Mouse (Mus musculus) forebrain, embryonic 15.5 days (tissue): ENCODE measurements around the gene Fam160a1. TPM values are rescaled to one million over a fixed set of nuclear protein-coding genes. Genes with fewer than 3 reads are reported as not detected.
A peak's percentile ranks its signal among the peaks of the same experiment; 100 is the strongest.

Experiments
- ATAC-seq: fragments of 200-750 bp; cut with Nextera tagmentation; replicated peaks from 2 replicates; pipeline ENCODE4 v1.8.0; 2017; ENCODE audit warnings: mild to moderate bottlenecking, moderate TSS enrichment, moderate library complexity
- H3K27ac ChIP-seq: fragments of 300-500 bp; sonication (generic); replicated peaks from 2 replicates; pipeline ENCODE4 v1.5.1; 2015; ENCODE audit warnings: mild to moderate bottlenecking, inconsistent platforms
- H3K27me3 ChIP-seq: fragments of 300-500 bp; sonication (generic); 2 replicates; pipeline ENCODE4 v1.6.1; 2015; ENCODE audit warnings: inconsistent platforms
- H3K36me3 ChIP-seq: fragments of 300-500 bp; sonication (generic); 2 replicates; pipeline ENCODE4 v1.6.1; 2015; ENCODE audit warnings: mild to moderate bottlenecking, inconsistent platforms
- H3K4me1 ChIP-seq: fragments of 300-500 bp; sonication (generic); 2 replicates; pipeline ENCODE4 v1.6.1; 2015; ENCODE audit warnings: inconsistent platforms
- H3K4me2 ChIP-seq: fragments of 300-500 bp; sonication (generic); replicated peaks from 2 replicates; pipeline ENCODE4 v1.6.1; 2015; ENCODE audit warnings: mild to moderate bottlenecking, inconsistent platforms
- H3K4me3 ChIP-seq: fragments of 300-500 bp; sonication (generic); 2 replicates; pipeline ENCODE4 v1.5.1; 2015; ENCODE audit warnings: mild to moderate bottlenecking, inconsistent platforms
- H3K9ac ChIP-seq: fragments of 300-500 bp; sonication (generic); replicated peaks from 2 replicates; pipeline ENCODE4 v1.6.1; 2015; ENCODE audit warnings: mild to moderate bottlenecking, inconsistent platforms
- H3K9me3 ChIP-seq: fragments of 300-500 bp; sonication (generic); 2 replicates; pipeline ENCODE4 v1.6.1; 2016; ENCODE audit warnings: inconsistent platforms
- WGBS: fragments of 180-500 bp; shearing (Covaris S2); methylation state at CpG from one replicate; pipeline ENCODE4 v1.1.7; 2015; ENCODE audit warnings: mixed read lengths; 5-methylcytosine and 5-hydroxymethylcytosine counted together
- polyA plus RNA-seq: library from polyadenylated mRNA; unstranded; fragments of >200 nt; fragmentation: Nextera tagmentation; extraction: Ambion mirVana; gene quantifications from 2 replicates; pipeline ENCODE4 v1.2.1, GENCODE M21; 2015

Fam160a1 gene
- polyA plus RNA-seq, 1 experiment from 2014 or later, result 1.5 TPM

GRCm38 (mm10) chr3:85846316-85846715, 29.2 kb upstream of the Fam160a1 start:
- H3K9me3 ChIP-seq, result no peaks in the 10 kb centered on the region
- H3K27me3 ChIP-seq, result no peaks in the 10 kb centered on the region
- H3K4me2 ChIP-seq, result no peak overlapping the region
- peak overlapping the region; percentile 25; the same call in 1 of the 2 replicates for H3K27ac ChIP-seq
- H3K4me1 ChIP-seq, result peaks cover 12% of the 10 kb centered on the region
- H3K36me3 ChIP-seq, result no peaks in the 10 kb centered on the region
- no peak overlapping the region for H3K9ac ChIP-seq
- 51% methylated on average over 1 of the region's 1 CpGs for WGBS
- 0 out of 2 replicates have a peak, but pooled peaks have one; percentile 64 for ATAC-seq
- no peak overlapping the region for H3K4me3 ChIP-seq

- Histone ChIP-seq H3K27me3 (no peaks in the 10 kb centered on the region), H3K36me3 (no peaks in the 10 kb centered on the region), H3K4me3 (no peak overlapping the region), H3K27ac (no peak overlapping the region), H3K9ac (no peak overlapping the region), H3K9me3 (no peaks in the 10 kb centered on the region), H3K4me2 (no peak overlapping the region), H3K4me1 (peaks cover 12% of the 10 kb centered on the region)
- no peak for ATAC-seq
- WGBS, result 84% methylated on average over 6 of the region's 6 CpGs
Measured at GRCm38 (mm10) chr3:85845341-85845740, 28.2 kb upstream of the Fam160a1 start.

DNA sequence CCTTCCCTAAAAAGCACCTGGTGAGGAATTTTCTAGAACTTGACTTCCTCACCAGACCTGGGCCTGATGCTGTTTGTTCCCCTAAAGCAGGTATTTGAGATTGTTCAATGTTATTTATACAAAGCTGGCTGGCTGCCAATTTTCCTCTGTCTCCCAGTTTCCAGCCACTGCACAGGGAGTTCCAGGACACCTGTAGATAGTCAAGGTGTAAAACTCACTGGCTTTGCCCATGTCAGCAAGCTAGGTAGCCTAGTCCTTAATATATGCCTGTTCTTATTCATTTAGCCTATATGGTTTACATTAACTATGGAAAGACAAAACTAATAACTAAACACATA, 25.8 kb upstream of the Fam160a1 start:
- H3K4me3 ChIP-seq, result no peak overlapping the region
- H3K27ac ChIP-seq, result peak overlapping the region; percentile 50; the same call in 1 of the 2 replicates
- H3K9ac ChIP-seq, result no peak overlapping the region
- no peaks in the 10 kb centered on the region for H3K9me3 ChIP-seq
- ATAC-seq, result no peak
- H3K4me2 ChIP-seq, result no peak overlapping the region
- no peaks in the 10 kb centered on the region for H3K27me3 ChIP-seq
- H3K4me1 ChIP-seq, result peaks cover 12% of the 10 kb centered on the region
- H3K36me3 ChIP-seq, result no peaks in the 10 kb centered on the region

DNA sequence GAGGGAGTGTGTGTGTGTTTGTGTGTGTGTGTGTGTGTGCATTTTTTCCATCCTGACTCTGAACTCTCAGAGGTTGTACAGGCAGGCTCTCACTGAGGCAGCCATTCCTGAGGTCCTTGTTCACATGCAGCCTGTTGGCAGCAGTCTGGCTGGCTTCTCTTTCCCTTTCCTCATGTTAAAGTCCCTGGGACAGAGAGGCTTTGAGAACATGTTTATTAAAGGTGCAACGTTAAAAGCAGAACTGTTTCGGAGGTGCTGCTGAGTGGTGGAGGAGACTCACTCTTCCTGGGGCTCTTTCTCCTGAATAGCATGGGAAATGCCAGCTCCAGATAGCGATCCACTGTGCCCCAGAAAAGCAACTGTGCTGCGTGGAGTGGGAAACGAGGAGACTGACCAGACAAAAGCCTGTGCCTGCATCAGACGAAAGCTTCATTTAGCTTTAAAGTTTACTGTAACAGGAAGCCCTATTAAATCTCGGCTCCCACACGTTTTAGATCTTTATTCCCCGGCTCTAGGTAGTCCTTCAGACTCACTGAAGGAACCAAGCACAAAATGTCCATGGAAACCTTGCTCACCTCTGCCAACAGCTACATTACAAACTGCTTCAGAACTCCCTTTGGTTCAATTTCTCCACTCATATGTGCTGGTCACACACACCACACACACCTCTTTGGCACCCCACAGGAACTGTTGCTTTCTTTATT, 25.2 kb upstream of the Fam160a1 start:
- Histone ChIP-seq H3K9me3 (no peaks in the 10 kb centered on the region), H3K27me3 (no peaks in the 10 kb centered on the region), H3K4me1 (peaks cover 12% of the 10 kb centered on the region), H3K4me3 (no peak overlapping the region), H3K36me3 (no peaks in the 10 kb centered on the region), H3K4me2 (no peak overlapping the region), H3K9ac (no peak overlapping the region), H3K27ac (peak overlapping the region; percentile 50)
- 39% methylated on average over 9 of the region's 9 CpGs for WGBS
- no peak for ATAC-seq

GRCm38 (mm10) chr3:85841454-85842176, 24.5 kb upstream of the Fam160a1 start:
- H3K27ac ChIP-seq, result peak overlapping the region; percentile 50
- 22% methylated on average over 2 of the region's 2 CpGs for WGBS
- no peak overlapping the region for H3K4me2 ChIP-seq
- no peak overlapping the region for H3K4me3 ChIP-seq
- no peak for ATAC-seq
- H3K9me3 ChIP-seq, result no peaks in the 10 kb centered on the region
- no peaks in the 10 kb centered on the region for H3K36me3 ChIP-seq
- peaks cover 11% of the 10 kb centered on the region for H3K4me1 ChIP-seq
- H3K27me3 ChIP-seq, result no peaks in the 10 kb centered on the region
- H3K9ac ChIP-seq, result no peak overlapping the region

DNA sequence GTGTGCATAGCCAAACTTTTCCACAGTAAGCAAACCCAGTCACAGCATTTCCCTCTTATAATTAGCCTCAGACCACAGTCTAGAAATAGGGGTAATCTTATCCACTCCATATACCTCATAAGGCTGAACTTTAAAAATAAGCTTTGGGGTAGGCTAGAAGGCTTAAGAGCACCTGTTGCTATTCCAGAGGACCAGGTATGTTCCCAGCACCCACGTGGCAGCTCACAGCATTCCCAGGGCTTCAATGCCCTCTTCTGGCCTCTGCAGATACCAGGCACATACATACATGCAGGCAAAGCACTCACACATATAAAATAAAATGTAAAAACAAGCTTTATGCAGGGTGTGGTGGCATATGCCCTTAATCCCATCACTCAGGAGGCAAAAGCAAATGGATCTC, 16.5 kb upstream of the Fam160a1 start:
- Histone ChIP-seq H3K4me1 (0 out of 2 replicates have a peak, but pooled peaks cover 6% of the 10 kb centered on the region), H3K27me3 (no peaks in the 10 kb centered on the region), H3K9ac (no peak overlapping the region), H3K27ac (no peak overlapping the region), H3K9me3 (no peaks in the 10 kb centered on the region), H3K4me2 (no peak overlapping the region), H3K4me3 (no peak overlapping the region), H3K36me3 (no peaks in the 10 kb centered on the region)
- no peak for ATAC-seq
- 86% methylated on average over 1 of the region's 1 CpGs for WGBS

GRCm38 (mm10) chr3:85832490-85833155, 15.5 kb upstream of the Fam160a1 start:
- H3K9me3 ChIP-seq, result no peaks in the 10 kb centered on the region
- H3K4me1 ChIP-seq, result 0 out of 2 replicates have a peak, but pooled peaks cover 6% of the 10 kb centered on the region
- H3K36me3 ChIP-seq, result no peaks in the 10 kb centered on the region
- H3K9ac ChIP-seq, result no peak overlapping the region
- WGBS, result 45% methylated on average over 10 of the region's 10 CpGs
- H3K4me2 ChIP-seq, result no peak overlapping the region
- H3K27ac ChIP-seq, result no peak overlapping the region
- H3K27me3 ChIP-seq, result no peaks in the 10 kb centered on the region
- no peak overlapping the region for H3K4me3 ChIP-seq
- ATAC-seq, result no peak

DNA sequence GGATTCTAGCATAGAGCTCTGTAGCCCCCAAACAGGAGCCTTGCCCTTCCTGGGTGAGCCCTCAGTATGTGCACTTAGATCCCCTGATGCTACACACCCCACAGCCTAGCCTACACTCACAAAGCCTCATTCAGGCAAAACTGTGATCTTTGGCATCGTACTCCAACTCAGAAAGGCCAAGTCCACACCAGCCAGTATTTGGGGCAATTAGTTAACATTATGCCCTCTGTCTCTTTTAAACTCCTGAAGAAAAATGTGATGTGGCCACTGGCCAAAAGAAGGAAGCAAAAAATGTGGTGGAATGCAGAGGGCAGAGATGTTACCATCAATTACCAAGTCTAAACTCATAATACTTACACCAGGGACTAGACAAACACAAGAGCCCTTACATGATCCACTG, 14.7 kb upstream of the Fam160a1 start:
- Histone ChIP-seq H3K9ac (no peak overlapping the region), H3K27ac (no peak overlapping the region), H3K9me3 (no peaks in the 10 kb centered on the region), H3K27me3 (no peaks in the 10 kb centered on the region), H3K4me2 (no peak overlapping the region), H3K4me1 (peaks cover 9% of the 10 kb centered on the region; the same call in 1 of the 2 replicates), H3K36me3 (no peaks in the 10 kb centered on the region), H3K4me3 (no peak overlapping the region)
- 83% methylated on average over 1 of the region's 1 CpGs for WGBS
- no peak for ATAC-seq

DNA sequence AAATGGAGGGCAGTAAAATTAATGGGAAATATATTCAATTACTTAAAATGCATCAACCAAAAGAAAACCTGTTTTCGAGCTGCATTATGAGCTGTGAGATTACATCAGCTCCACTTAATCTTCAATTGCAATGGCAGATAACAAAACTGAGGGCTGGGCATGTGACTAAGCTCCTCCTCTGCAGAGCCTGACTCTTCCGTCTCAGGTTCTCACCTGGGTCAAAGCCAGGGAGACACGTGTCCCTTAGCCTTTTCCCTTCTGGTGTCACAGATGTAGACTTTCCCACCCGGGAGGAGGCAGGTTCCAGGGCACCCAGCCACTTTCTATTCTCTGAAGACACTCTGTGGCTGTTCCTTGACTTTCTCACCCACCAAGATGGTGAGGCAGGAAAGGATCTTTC, 12.0 kb upstream of the Fam160a1 start:
- Histone ChIP-seq H3K36me3 (no peaks in the 10 kb centered on the region), H3K4me1 (peaks cover 9% of the 10 kb centered on the region; the same call in 1 of the 2 replicates), H3K9me3 (no peaks in the 10 kb centered on the region), H3K9ac (no peak overlapping the region), H3K4me2 (no peak overlapping the region), H3K4me3 (no peak overlapping the region), H3K27me3 (no peaks in the 10 kb centered on the region), H3K27ac (no peak overlapping the region)
- peak; percentile 53 for ATAC-seq
- WGBS, result 54% methylated on average over 4 of the region's 4 CpGs

- H3K27ac ChIP-seq, result no peak overlapping the region
- H3K9ac ChIP-seq, result no peak overlapping the region
- peaks cover 9% of the 10 kb centered on the region; the same call in 1 of the 2 replicates for H3K4me1 ChIP-seq
- H3K9me3 ChIP-seq, result no peaks in the 10 kb centered on the region
- no peaks in the 10 kb centered on the region for H3K27me3 ChIP-seq
- 39% methylated on average over 6 of the region's 6 CpGs for WGBS
- no peak overlapping the region for H3K4me3 ChIP-seq
- no peak overlapping the region for H3K4me2 ChIP-seq
- no peak for ATAC-seq
- no peaks in the 10 kb centered on the region for H3K36me3 ChIP-seq
Measured at GRCm38 (mm10) chr3:85827815-85828214, 10.7 kb upstream of the Fam160a1 start.

DNA sequence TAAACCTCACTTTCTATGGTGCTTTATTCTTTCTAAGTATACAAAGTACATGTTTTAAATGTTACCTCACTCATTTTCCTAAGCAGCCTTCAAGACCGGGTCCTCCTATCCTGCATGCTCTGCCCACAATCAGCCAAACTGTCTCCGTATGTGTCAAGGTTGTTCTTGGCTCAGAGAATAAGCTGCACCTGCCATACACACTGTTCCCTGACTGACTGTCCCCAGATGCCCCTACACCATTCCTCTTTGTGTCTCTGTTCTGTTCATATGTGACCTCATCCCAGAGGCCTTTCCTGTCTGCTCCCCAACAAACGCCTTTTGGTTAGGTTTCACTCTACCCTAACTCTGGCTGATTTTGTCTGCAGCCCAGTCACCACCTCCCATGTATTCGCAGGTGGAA, 10.2 kb upstream of the Fam160a1 start:
- no peaks in the 10 kb centered on the region for H3K36me3 ChIP-seq
- ATAC-seq, result no peak
- H3K9me3 ChIP-seq, result no peaks in the 10 kb centered on the region
- no peak overlapping the region for H3K9ac ChIP-seq
- no peaks in the 10 kb centered on the region for H3K27me3 ChIP-seq
- H3K27ac ChIP-seq, result no peak overlapping the region
- H3K4me1 ChIP-seq, result peaks cover 3% of the 10 kb centered on the region; the same call in 1 of the 2 replicates
- WGBS, result 56% methylated on average over 4 of the region's 4 CpGs
- no peak overlapping the region for H3K4me2 ChIP-seq
- no peak overlapping the region for H3K4me3 ChIP-seq

- no peaks in the 10 kb centered on the region for H3K4me1 ChIP-seq
- peak overlapping the region; percentile 12; the same call in 1 of the 2 replicates for H3K27ac ChIP-seq
- no peaks in the 10 kb centered on the region for H3K9me3 ChIP-seq
- no peak for ATAC-seq
- no peak overlapping the region for H3K4me2 ChIP-seq
- H3K36me3 ChIP-seq, result no peaks in the 10 kb centered on the region
- no peak overlapping the region for H3K4me3 ChIP-seq
- no peak overlapping the region for H3K9ac ChIP-seq
- 66% methylated on average over 15 of the region's 15 CpGs for WGBS
- no peaks in the 10 kb centered on the region for H3K27me3 ChIP-seq
Measured at GRCm38 (mm10) chr3:85820839-85821548, 3.9 kb upstream of the Fam160a1 start.
